Mouse (Mus musculus) adrenal gland, adult (tissue): Measurements from ENCODE around the gene Lhfp.
A peak's percentile ranks its signal among the peaks of the same experiment; 100 is the strongest.
"Not testable (repeated sequence)": the region's sequence is repeated elsewhere in the genome, so short reads cannot be mapped to it uniquely, and the experiment has no call there.

Source experiments
- DNase-seq, 2 experiments: peaks; one replicate each; pipeline ENCODE4 v3.0.0; 2022 to 2023; ENCODE audit warnings: low spot score in 1 of 2; ENCODE audit not compliant: inconsistent age in 2 of 2

The Lhfp gene

DNA sequence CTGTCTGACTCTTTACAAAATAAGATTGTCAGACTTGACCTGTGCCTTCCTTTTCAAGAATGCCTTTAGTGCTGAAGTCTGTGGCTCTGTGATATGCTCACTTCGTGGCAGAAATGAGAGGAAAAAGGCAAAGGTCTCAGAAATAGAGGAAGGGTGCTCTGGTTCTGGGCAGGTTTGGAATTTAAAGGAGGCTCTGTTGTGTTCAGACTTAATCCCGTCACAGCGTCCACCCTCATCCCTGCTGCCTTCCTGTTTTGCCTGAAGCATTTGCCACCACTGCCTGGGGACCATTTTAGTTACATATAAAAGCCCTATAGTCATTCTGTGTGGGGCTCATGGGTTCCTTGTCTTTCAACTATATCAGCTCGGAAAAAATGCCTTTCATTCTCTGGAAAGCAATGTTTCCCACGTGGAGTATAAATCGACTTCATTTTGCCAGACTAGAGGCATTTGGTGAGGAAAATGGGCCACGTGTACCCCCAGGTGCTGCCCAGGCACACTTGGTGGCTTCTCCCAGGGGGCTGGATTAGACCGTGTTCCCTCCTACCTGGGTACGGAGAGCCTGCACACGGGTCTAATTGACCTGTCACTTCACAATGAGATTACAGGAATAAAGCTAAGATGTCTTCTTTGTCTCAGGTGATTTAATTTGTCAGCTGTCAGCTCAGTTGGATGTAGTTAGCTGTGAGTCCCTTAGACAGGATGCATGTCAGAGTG is 207.0 kb downstream of the Lhfp start:
- DNase-seq = no peak

- peak in 1 of 2 experiments; percentile 68 for DNase-seq
Observed at GRCm38 (mm10) chr3:53252556-53252955, 211.2 kb downstream of the Lhfp start.

GRCm38 (mm10) chr3:53253223-53253832 is 212.0 kb downstream of the Lhfp start:
- DNase-seq = peak; percentile 52 to 73

DNA sequence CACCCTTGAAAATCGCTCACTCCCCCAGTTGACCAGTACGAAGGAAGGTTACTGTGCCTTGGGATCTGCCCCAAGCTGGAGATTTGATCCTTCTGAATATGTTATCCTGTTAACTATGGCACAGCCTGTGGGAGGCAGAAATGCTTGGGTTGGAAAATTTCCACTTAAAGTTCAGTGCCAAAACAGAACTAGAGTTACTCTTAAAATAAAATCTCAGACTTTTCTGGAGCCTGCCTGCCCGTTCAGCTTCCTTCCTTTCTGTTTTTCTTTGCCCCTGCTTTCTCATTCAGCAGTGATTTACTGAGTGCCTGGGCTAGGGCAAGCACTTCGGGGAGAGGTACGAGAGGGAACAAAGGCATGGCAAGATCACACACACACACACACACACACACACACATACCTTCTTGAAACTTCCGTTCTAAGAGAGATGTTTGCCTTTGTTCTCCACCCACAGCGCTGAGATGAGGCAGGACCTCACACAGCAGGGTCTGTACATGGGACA is 217.4 kb downstream of the Lhfp start:
- DNase-seq = peak in 1 of 2 experiments; percentile 26

DNA sequence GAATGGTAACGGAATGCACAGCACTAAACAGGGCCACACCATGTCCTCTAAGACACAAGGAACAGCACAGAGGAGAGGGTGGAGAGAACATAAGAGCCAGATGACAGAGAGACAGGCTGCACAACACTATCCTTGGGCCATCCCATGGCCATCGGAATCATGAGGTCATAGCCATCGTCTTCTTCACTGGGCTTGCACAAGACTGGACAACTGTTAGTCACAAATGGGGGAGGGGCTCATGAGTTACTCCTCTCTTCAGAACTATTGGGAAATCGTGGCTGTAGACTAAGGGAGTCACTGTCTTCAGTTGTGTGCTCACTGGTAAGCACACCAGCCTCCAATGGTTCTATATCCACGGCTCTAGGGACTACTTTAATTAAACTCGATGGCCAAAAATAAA is 224.8 kb downstream of the Lhfp start:
- DNase-seq = peak in 1 of 2 experiments; percentile 77

- no peak for DNase-seq
Observed at GRCm38 (mm10) chr3:53267046-53267445, 225.7 kb downstream of the Lhfp start.

- peak in 1 of 2 experiments; percentile 46 for DNase-seq
Observed at GRCm38 (mm10) chr3:53273220-53273619, 231.9 kb downstream of the Lhfp start.

DNA sequence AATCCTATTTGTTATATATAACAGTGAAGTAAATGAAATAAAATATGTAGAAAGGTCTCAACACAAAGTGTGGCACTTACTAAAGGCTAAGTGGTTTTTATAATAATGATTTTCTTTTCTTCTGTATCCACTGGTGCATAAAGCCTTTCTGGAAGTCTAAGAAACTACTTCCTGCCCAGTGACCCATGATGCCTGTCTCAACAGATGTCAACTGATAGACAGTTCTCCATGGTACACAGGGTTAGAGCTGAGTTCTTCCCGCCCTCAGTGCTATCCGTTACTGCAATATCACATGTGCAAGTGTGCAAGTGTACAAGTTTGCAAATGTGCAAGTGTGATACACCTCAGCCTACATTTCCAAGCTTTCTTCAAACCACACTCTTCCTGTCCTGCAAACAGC is 236.7 kb downstream of the Lhfp start:
- no peak for DNase-seq

- not testable (repeated sequence) for DNase-seq
Observed at GRCm38 (mm10) chr3:53282005-53282404, 240.7 kb downstream of the Lhfp start.

GRCm38 (mm10) chr3:53284023-53284422 is 242.7 kb downstream of the Lhfp start:
- no peak for DNase-seq

DNA sequence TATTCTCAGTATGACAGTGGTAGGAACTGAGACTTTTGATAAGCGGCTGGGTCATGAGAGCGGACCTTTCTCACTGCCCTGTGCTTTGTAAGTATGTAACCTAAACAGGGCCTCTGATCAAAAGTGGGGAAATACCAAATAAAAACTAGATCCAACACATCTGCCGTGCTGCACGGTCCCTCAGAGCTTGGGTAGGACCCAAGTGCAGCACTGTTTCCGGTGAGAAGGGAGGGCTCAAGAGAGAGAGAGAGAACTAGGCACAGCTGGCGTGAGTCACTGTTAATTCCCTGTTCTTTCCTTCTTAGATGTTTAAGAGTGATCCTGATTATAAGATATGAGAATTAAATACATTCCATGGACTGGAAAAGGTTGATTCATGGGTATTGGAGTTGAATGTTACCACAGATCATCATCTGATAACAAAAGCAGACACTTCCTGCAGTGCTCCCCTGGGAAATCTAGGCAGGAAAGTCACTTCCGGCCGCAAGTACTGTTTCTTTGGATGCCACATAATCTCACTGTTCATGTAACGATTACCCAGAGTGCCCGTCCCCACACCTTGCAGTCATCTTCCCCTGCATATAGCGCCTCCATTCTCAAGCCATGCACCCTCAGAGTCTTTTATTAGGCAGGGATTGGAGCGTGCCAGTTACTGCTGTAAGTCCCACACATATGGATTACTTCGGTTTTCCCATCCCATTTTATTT is 243.3 kb downstream of the Lhfp start:
- DNase-seq = no peak

DNA sequence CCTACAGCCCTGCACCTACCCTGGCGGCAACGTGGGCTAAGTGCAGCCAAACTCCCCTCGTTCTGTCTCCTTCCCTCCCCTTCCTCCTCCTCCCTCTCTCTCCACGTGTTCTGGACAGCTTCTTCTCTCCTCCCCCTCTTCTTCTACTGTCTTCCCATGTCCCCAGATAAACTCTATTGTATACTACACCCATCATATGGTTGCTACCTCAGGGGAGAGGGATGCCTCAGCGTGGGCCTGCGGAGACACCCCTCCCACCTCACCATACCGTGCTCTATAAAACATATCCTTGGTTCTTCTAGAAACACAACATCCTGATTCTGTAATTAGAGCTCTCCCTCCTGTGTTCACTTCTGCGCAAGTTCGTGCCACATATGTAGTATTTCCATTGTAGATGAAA is 247.3 kb downstream of the Lhfp start:
- DNase-seq = no peak

DNA sequence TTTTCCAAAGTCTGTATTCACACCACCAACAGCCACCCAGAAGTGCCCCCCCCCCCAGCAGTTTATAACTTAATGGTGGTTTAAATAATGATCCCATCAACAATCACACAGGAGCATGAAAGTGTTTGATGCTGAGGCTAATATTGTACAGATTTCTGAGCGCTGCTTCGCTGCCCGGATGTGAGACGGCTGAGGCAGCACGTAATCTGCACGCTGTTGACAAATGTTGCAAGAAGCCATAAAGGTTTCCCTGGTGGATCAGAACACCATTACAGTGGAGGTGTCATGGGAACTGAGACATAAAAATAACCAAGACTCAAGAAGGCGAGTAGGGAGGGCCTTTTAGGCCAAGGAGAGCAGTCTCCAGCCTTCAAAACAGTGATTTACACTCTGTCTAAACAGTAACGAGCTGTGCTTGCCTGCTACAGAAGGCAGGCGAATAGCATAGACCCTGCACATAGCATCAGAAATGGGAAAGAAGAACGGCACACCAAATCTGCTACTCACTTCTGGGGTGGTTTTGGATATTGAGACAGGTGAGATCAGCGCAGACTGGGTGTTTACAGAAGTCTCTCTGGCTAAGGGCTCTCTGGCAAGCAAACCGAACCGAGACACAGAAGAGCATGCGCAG is 248.4 kb downstream of the Lhfp start:
- DNase-seq = peak in 1 of 2 experiments; percentile 30

- no peak for DNase-seq
Observed at GRCm38 (mm10) chr3:53291185-53291584, 249.9 kb downstream of the Lhfp start.

GRCm38 (mm10) chr3:53291945-53292344 is 250.6 kb downstream of the Lhfp start:
- peak in 1 of 2 experiments; percentile 24 for DNase-seq

- no peak for DNase-seq
Observed at GRCm38 (mm10) chr3:53292474-53292873, 251.1 kb downstream of the Lhfp start.

GRCm38 (mm10) chr3:53292979-53293378 is 251.7 kb downstream of the Lhfp start:
- no peak for DNase-seq

GRCm38 (mm10) chr3:53293901-53294433 is 252.6 kb downstream of the Lhfp start:
- DNase-seq = peak in 1 of 2 experiments; percentile 54

- DNase-seq = no peak
Observed at GRCm38 (mm10) chr3:53294855-53295254, 253.5 kb downstream of the Lhfp start.

DNA sequence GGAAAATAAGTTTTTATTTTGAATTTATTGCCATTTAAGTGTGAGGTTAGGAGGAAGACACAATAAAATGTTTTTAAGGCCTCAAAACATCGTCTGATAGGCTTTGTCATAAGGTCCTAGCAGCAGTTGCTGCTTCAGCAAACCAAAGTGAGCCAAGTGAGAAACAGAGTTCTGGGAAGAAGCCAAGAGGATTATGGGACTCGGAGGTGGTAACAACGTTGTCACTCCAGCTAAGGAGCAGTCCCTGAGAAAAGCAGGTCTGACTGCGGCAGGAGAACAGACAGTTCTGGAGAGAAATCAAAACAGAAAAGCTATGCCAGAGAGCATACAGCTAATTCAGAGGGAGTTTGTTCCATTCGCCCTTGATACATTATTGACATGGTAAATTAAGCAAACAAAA is 260.5 kb downstream of the Lhfp start:
- DNase-seq = no peak
